Mouse (Mus musculus): ENCODE data around the gene Scaf8.
A peak's percentile ranks its signal among the peaks of the same experiment; 100 is the strongest.

Scaf8 gene

DNA sequence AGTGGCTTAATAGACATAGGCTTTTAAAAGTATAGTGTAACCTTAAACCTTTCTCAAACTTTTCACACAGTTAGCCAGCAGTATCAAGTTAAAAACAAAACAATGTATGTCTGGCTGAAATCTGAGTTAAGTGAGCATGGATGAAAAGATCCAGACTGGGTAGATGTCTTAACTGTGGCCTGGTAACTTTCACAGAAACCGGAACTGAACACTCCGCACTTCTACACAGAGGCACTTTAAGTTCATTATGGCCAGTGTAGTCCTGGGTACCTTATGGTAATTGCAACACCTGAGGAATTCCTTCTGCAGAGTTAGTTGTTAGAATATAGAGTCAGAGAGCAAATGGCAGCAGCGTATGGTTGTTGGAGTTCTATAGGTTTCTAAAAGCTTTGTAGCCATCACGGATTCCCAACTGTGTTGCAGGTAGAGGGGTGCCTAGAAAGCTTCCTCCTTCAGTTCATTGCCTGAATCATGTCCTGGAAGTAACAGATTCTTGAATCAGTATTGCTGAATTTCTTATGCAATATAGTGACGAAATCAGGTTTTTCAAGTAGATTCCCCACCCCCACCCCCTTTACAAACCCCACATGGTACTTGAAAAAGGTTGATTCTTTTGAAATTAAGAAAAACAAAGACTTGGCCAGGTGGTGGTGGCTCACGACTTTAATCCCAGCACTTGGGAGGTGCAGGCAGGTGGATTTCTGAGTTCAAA lies 92.9 kb downstream of the Scaf8 start:
- no peak for DNase-seq (ENCODE audit: low spot score)

DNA sequence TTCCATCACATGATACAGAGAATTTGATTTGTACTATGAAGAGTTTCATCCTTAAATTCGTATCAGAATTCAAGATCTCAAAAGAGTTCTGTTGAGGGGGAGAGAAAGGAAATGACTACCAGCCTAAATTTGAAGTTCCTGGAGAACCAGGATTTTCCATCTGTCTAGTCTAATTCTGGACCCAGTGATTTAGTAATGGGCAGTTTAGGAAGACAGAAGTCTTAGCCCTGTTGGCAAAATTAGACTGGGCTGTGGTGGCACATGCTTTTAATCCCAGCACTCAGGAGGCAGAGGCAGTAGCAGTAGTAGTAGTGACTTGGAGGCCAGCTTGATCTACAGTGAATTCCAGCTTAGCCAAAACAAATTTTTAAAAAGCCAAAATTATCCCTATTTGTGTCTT lies 93.7 kb downstream of the Scaf8 start:
- DNase-seq (ENCODE audit: low spot score): no peak

DNA sequence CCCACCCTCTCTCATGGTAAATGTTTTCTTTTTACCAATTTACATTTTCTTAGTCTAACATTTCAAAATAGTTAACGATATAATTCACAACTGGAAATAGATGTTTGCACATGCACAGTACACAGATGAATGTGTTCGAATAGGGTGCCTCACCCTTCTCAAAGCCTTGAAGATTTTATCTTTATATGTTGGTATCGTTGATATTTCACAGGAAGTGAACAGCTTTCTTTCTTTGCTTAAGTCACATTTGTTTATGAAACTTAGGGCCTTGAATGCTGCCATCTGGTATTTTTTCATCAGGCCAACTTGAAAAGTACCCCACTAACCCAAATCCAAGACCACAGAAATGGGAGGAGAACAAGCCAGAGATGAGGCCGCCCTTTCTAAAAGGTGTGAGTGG lies 94.8 kb downstream of the Scaf8 start:
- DNase-seq (ENCODE audit: low spot score): no peak

DNA sequence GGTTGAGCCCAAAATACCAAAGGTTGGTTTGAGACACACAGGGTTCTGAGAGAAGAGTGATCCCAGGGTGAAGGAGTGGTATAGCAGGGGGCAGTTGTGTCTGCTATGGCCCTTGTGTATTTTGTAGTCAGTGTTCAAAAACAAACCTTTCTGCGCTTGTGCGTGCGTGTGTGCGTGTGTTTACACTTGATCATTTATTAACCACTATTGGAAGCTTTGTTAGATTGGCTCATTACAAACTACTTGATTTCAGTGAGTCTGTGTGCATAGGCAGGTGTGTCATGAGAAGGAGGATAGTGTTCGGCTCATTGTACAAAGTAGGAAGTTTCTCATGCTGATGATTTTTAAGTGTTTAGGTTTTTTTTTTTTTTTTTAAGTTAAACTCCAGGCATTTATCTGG lies 95.4 kb downstream of the Scaf8 start:
- no peak for DNase-seq (ENCODE audit: low spot score)

DNA sequence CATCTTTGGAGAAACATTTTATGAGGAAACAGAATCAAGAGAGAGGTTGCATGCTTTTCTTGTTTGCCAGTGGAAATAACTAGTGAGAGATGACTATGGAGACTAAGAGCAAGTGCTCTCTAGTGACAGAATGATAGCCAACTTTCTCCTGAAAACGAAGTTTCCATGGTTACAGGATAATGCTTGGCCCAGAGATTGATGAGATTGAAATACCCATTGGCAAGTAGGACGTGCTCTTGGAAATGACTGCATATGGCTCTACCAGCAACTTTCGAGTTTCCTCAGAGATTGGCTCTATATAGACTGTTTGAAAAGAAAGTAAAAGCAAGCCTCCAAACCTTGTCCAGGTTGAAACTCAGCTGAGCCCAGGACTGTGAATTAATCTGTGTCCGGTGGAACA lies 97.3 kb downstream of the Scaf8 start:
- no peak for DNase-seq (ENCODE audit: low spot score)

DNA sequence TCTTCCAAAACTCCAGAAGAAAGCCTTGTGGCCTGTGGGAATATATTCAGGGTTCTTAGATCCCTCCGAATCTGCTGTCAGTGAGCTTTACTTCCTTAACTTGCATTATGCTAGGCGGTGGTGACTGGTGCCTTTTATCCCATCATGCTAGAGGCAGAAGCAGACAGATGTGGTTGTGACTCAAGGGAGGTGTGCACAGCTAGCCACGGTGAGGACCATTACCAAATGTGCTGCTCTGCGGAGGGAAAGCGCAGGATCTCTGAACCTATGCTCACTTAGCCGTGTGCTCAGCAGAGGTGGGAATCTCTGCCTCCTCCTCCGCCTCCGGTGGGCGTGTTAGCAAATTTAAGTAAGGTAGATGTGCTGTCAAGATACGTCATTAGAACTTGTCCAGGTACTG lies 98.1 kb downstream of the Scaf8 start:
- no peak for DNase-seq (ENCODE audit: low spot score)

DNA sequence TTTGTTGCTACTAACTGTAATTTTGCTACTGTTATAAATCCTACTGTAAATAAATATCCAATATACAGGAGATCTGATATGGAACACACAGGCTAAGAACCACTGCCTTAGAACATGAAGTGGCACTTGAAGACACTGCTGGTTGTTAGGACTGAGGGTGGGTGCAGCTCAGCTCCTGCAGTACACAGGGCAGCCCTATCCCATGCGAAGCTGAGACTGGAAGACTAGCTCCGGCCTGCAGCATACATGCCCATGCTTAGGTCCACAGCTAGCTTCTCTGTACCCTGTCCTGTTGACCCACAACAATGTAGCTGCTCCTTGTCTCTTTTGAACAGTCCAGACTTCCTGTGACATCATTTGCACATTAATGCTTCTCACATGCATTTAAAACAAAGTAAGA lies 100.1 kb downstream of the Scaf8 start:
- DNase-seq (ENCODE audit: low spot score): no peak

DNA sequence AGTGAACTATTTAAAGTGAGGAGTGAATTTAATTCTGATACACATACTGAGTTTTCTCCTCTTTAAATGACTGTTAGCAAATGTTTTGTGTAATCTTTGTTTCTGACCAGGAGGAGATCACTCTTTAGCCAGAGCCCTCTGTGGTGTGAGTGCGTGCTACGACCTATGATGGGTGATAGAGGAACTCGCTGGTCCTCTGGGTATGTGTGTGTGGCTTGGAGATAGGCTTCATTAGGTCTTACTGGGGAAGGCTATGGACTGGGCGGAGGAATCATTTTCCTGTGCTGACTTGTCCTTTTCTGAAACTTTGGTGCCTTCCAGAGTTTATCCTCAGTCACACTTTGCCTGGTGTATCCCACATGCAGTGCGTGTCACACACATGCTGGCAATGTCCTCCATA lies 102.3 kb downstream of the Scaf8 start:
- DNase-seq (ENCODE audit: low spot score): no peak

DNA sequence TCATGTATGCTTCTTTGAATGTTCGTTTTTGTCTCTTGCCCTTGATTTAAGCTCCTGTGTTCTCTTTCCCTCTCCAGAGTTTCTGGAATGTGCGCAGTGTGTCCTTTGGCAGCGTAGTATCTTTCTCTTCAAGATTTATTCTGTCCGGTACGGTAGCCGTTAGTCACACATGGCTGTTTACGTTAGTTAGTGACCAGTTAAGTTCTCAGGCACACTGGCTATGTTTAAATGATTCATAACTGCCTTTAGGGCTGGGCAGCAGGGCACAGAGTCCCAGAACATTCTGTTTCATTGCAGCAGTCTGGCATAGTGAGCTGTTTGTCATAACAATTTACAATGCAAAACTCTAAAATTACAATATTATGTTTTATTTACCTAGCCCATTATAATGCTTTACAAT lies 103.6 kb downstream of the Scaf8 start:
- DNase-seq (ENCODE audit: low spot score): peak; percentile 42

DNA sequence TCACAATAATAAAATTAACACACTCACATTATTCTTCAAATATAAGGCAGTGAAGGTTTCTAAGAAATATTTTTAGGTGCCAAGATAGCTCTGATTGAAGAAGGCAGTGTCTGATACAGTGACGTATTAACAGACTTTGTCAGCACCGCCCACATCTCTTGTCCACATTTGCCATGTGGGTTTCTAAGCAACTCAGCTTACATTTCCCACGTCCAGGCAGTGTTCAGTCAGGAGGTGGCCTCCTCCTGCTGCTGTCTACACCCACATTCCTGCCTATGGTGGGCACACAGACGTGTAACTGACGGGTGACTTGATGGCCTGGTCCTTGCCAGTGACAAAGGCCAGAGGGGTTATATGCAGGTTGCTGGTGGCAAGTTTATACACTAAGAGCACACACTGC lies 104.1 kb downstream of the Scaf8 start:
- DNase-seq (ENCODE audit: low spot score): no peak

DNA sequence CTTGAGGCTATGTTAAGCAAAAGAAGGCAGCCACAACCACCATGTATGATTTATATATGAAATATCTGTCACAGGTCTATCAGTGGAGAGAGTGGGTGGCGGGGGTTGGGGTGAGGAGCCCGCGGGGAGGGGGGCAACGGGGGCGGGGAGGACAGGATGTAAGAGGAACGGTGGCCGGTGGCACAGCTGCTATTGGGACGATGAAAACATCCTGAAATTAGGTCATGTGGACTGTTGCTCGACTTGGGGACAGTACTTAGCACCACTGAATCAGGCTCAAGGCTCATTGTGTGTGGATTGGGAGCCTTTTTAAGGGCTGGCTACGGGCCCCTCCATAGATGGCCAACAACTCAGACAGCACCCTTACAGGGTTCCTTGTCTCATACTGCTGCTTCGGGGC lies 105.4 kb downstream of the Scaf8 start:
- DNase-seq (ENCODE audit: low spot score): no peak

DNA sequence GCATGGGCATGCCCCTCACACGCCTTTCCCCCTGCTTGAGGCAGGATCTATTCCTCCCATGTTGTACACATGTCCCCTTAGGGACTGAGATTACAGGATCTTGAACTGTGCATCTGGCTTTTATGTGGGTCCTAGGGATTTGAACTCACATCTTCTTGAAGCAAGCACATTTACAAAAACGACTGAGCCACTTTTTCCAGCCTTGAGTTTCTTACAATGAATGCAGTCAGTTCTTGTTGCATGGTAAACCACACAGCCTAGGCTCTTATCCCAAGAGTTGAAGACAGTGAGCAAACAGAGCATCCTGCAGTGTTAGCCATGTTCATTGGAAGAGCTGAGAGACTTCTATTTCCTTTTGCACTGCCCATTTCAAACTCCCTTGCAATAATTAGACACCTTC lies 108.3 kb downstream of the Scaf8 start:
- DNase-seq (ENCODE audit: low spot score): no peak

DNA sequence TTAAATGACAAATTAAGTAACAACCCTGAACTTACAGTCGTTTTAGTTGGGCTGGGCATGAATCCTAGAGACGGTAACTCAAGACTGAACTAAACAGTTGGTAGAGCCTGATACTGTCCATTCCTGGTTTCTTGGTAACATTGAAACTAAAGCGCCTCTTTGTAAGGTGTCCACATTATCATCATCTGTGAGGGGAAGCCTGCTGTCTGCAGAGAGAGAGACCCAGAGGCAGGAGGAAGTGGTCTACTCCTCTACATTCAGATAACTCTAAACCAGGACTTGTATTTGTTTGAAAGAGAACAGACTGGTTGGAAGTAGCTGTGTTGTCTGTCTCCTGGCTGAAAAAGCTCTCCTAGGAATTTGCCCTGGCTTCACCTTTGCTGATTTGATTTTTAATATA lies 108.9 kb downstream of the Scaf8 start:
- no peak for DNase-seq (ENCODE audit: low spot score)

DNA sequence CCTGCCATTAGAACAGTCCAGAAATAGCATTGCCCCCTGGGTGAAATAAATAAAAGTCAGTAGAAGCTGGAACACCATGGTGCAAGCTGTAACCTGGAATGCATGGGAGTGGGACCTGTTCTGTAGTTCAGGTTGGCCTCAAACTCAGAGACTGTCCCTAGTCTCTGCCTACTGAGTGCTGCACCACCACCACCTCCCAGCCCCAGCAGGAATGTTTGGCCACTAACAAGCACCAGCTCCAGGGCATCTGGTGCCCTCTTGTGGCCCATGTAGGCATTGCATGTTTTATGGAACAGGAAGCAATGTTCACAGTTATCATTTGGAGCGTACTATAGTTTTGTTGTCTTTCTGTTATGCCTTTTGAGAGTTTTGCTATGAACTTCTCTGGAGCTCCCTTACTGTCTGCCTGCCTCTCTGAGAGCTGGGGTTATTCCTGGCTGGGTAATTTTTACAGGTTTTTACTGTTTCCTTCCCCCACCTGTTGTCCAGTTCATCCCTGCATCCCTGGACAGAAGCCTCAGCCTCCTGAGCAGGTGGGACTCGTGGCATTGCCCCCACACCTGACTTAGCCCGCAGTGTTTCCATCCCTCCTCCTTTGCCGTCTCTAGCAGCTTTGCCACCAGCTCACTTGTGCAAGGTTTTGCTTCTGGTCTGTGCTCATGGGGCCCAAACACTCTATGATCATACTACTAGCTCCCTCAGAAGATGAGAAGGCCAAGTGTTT lies 109.8 kb downstream of the Scaf8 start:
- DNase-seq (ENCODE audit: low spot score): peak; percentile 92

DNA sequence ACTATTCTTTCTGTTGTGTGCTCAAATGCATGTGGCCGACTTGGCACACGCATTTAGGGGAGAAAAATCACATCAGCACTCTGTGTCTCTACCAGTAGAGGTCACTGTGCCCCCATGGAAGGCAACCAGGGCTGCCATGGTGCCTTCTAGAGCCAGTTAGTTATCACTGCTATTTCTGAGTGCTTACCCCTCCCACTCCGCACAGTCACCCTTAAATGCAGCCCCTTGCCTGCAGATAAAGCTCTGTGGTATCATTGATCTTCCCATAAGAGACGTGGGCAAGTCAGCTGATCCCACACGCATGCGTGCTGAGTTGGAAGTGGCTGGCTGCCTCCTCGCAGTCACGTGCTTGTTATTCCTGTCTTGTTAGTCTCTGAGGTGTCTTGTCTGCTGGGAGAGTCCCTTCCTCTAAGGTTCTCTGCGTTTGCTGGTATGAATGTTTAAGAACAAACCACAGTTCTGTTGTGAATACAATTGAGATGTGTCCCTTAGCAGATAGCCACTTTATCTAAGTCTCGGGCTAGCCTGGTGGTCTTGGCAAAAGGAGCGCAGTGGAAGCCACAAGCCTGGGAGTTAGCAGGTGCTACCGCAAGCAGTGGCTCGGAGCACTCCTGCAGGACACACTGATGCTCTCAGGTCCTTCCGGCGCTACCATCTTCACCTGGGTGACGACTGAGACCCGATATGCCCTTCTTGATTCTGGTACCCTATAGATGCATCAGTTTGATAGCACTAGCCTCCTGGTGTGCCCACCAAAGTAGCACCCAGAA lies 115.6 kb downstream of the Scaf8 start:
- peak; percentile 86 for DNase-seq (ENCODE audit: low spot score)

DNA sequence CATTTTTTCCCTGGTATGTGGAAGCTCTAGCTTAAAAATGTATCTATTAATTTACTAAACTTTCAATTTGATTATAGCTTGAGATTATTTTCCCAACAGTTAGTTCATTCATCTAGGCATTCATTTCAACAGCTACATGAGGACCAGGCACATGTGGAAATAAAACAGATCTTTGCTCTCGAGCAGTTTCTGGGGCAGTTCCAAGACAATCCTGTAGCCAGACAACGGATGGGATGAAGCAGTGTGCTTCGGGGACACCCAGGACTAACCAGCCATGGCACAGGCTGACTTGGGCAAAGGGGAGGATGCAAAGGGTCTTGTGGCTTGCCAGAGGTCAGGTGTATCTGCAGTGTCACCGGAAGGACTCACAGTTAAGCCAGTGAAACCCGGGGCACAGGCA lies 117.9 kb downstream of the Scaf8 start:
- no peak for DNase-seq (ENCODE audit: low spot score)

DNA sequence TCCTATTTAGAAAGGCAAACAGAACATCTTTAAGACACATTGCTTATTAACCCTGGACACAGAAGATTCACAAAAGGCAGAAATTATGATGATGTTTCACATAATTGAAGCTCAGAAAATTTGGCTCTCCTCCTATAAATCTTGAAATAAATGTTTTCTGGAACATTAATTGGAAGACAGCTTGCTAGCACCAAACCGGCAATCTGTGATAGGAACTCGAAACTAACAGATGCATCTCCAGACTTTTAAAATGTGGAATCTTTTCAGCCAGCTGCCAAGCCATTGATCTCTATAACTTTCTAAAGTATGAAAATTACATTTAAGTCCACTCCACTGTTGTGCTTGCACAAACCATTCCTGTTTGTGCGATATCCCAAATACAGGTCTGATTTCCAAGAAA lies 128.9 kb downstream of the Scaf8 start:
- no peak for DNase-seq (ENCODE audit: low spot score)

DNA sequence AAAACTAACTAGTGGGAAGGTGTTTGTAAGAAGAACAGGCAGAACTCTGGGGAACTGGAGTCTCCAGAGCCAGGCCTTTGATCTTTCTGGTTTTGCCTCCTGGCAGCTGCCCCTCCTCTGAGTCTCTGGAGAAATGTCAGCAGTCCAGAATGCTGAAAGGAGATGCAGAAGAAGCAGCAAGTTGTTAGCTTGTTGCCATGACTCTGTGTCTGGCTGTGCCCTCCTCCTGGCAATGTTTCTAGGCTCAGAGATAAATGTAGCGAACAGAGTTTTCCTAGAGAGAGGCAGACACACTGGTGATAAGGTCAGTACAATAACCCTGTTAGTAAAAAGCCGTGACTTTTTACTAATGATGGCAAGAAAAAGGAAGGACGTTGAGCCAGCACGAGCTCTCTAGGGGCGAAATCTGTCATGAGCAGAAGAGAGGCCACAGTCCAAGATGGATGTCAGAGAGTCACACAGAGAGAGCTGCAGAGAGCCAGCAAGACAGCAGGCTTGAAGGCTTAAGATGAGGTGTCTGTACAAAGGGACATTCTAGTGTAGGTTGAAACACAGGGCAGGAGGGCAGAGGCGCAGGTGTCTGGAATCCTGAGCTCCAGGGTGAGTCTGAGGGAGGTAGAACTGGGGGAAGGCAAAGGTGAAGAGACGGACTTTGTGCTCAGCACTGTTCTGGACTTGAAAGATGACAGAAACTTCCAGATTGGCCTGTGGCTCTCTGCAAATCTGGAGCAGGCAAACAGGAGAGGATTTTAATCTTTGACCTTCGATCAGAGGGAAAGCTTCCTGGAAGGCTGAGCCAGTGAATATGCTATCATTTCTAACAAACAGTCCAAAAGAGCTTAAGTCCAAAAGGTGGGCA lies 130.3 kb downstream of the Scaf8 start:
- peak; percentile 54 for DNase-seq (ENCODE audit: low spot score)

DNA sequence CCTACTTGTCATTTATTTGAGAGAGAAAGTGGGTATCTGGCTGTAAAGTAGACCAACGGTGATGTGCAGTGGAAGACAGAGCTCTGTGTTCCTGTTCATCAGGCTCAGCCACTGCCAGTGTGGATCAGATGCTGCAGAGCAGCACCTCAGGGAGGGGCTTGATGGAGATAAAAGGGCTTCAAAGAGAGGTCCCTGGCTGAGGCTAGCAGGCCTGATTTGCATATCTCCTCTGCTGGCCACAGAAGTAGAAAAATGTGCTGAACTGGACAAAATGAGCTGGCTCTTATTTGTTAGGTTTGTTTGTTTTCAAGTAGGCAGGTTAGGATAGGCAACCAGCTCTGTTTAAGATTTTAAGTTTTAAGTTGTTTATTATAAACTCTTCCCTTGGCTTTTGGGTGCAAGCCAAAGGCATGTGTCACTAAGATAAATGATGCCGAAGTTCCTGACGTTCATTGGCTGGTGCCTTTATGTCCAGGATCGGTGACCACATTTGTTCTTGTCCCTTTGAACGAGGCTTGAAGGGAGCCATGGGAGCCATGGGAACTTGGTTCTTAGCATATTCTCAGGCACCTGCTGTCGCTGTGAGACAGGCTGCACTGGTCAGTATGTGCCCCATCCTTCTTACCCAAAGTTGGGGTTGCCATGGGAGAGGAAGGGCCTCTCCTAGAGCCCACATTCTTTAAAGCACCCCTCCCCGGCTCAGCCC lies 132.0 kb downstream of the Scaf8 start:
- peak; percentile 24 for DNase-seq (ENCODE audit: low spot score)
